Mouse (Mus musculus): ENCODE data around the gene Ppp1r14d. TPM values are rescaled to one million over a fixed set of nuclear protein-coding genes. Genes with fewer than 3 reads are reported as not detected.

Ppp1r14d gene
- polyA plus RNA-seq, 1 experiment from 2014 or later, result not detected

DNA sequence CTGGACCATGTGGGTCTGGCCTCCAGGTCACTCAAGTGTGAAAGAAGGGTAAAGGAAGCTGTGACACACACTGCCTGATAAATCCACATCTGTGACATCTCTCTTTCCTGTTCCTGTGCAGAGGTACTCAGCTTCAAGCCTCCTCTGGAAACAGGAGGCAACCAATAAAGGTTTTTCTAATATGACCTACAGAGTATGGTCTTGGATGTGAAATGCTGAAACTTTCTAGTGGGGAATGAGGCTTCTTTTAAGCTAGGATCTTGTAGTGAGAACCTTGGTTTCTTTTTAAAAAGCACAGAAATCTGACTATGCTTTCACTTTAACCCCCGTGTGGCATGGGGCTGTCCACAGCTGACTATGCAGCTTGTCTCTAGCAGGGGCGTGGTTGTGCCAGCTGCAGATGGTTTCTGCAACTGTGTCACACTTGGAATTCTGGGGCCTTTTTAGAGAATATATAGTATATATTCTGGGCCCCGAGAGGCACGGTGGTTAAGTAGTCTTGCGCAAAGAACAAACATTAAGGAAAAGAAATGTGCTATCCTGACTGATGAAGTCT lies 52.2 kb downstream of the Ppp1r14d start:
- Histone ChIP-seq H3K27me3 (ENCODE audit: insufficient read depth, poor library complexity, severe bottlenecking) (no peaks in the 10 kb centered on the region), H3K36me3 (peaks cover 43% of the 10 kb centered on the region), H3K4me1 (replicated peaks) (peaks cover 28% of the 10 kb centered on the region), H3K9me3 (no peaks in the 10 kb centered on the region), H3K27ac (no peak overlapping the region), H3K4me3 (no peak overlapping the region)
- WGBS, result 92% methylated on average over 5 of the region's 5 CpGs
- no peak for DNase-seq (ENCODE audit: low spot score)

DNA sequence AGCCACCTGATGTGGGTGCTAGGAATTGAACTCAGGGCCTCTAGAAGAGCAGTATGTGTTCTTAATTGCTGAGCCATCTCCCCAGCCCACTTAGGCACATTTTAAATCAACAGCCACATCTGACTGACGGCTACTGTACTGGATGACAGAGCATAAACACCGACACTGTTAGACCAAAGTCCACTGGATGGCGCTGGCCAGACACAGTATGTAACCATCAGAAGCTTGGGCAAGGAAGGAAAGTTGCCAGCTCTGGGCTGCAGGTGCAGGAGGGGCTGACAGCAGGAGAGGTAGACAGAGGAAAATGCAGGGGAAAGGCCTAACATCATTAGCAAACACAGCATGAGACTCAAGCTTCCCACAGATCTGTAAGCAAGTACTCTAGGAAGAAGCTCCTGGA lies 52.9 kb downstream of the Ppp1r14d start:
- no peaks in the 10 kb centered on the region for H3K9me3 ChIP-seq
- no peaks in the 10 kb centered on the region for H3K27me3 ChIP-seq (ENCODE audit: insufficient read depth, poor library complexity, severe bottlenecking)
- 47% methylated on average over 3 of the region's 3 CpGs for WGBS
- H3K4me1 ChIP-seq (replicated peaks), result peaks cover 35% of the 10 kb centered on the region
- H3K27ac ChIP-seq, result no peak overlapping the region
- no peak overlapping the region for H3K4me3 ChIP-seq
- peaks cover 50% of the 10 kb centered on the region for H3K36me3 ChIP-seq
- DNase-seq (ENCODE audit: low spot score), result no peak

DNA sequence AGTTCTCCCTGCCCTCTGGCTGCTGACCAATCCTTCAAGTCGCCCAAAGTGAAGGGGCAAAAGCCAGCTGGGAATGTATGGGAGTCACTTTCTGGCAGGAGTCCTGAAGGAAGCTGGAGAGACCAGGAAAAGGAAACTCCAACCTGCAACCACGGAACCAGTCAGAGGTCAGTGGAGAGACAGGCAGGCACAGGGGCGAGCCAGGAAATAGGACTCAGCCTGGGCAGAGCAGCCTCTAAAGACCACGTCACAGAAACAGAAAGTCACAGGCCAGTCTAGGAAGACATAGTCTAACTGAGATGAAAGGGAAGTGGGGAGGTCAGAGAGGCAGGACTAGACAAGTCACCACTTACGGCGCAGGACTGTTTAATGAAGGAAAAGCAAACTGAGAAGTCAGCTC lies 54.1 kb downstream of the Ppp1r14d start:
- Histone ChIP-seq H3K36me3 (peaks cover 46% of the 10 kb centered on the region), H3K9me3 (no peaks in the 10 kb centered on the region), H3K4me3 (no peak overlapping the region), H3K27me3 (ENCODE audit: insufficient read depth, poor library complexity, severe bottlenecking) (no peaks in the 10 kb centered on the region), H3K27ac (peak overlapping the region; percentile 29; the same call in 1 of the 2 replicates), H3K4me1 (replicated peaks) (peaks cover 36% of the 10 kb centered on the region)
- no peak for DNase-seq (ENCODE audit: low spot score)
- 67% methylated on average over 6 of the region's 6 CpGs for WGBS

DNA sequence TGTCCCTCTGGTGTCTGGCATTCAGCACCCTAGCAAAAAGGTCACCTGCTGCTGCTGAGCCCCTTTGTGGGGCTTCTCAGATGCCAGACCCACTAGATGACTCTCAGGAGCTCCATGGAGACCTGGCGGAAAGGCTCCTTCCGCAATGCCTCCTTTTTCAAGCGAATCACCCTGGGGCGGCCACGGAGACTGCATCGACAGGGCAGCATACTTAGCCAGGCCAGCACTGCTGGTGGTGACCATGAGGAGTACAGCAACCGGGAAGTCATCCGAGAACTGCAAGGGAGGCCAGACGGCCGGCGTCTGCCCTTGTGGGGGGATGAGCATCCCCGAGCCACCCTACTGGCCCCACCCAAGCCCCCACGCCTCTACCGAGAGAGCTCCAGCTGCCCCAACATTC lies 54.8 kb downstream of the Ppp1r14d start:
- Histone ChIP-seq H3K4me1 (replicated peaks) (peaks cover 36% of the 10 kb centered on the region), H3K27ac (0 out of 2 replicates have a peak overlapping the region, but pooled peaks have one; percentile 29), H3K27me3 (ENCODE audit: insufficient read depth, poor library complexity, severe bottlenecking) (0 out of 2 replicates have a peak, but pooled peaks cover under 1% of the 10 kb centered on the region), H3K4me3 (no peak overlapping the region), H3K9me3 (no peaks in the 10 kb centered on the region), H3K36me3 (peaks cover 38% of the 10 kb centered on the region)
- 52% methylated on average over 14 of the region's 14 CpGs for WGBS
- no peak for DNase-seq (ENCODE audit: low spot score)

DNA sequence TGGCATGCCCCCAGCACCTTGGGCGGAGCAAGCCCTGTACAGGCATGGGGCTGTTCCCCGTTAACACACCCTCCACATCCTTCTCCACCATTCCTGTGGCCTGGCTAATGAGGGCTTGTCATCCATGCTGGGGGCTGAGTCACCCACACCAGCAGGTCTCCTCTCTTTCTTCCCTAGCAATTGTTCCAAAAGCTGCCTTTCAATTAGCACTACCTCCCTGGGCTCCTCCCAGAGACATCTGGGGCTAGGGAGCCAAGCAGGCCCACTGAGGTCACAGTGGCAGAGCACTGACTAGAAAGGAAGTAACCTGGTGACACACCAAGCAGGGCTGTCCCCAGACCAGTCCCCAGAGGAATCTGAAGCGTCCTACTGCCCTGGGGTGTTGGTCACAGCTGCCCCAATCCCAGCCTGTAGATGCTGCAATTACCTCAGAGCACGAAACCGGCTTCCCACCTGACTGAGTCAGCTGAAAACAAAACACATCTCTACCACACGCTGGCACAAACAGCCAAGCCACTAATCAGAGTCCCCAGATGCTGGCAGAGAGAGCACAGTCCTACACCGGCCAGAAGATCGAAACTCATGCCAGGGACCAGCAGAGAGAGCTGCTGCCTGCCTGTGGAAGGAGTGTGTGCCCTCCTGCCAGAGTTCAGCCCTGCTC lies 55.6 kb downstream of the Ppp1r14d start, which contains the start of gene Gm14137:
TSS of gene Gm14137 (plus strand) at position 519 of the 661 bp plus-strand sequence.
- no peak for DNase-seq (ENCODE audit: low spot score)
- Histone ChIP-seq H3K4me3 (no peak within 1 kb of the TSS; the same call in 1 of the 2 replicates), H3K36me3 (peaks cover 31% of the 10 kb centered on the region), H3K4me1 (replicated peaks) (peaks cover 36% of the 10 kb centered on the region), H3K9me3 (no peaks in the 10 kb centered on the region), H3K27ac (peak within 1 kb of the TSS; percentile 29), H3K27me3 (ENCODE audit: insufficient read depth, poor library complexity, severe bottlenecking) (peaks cover 8% of the 10 kb centered on the region; the same call in 1 of the 2 replicates)
- WGBS, result 41% methylated on average over 8 of the region's 8 CpGs

DNA sequence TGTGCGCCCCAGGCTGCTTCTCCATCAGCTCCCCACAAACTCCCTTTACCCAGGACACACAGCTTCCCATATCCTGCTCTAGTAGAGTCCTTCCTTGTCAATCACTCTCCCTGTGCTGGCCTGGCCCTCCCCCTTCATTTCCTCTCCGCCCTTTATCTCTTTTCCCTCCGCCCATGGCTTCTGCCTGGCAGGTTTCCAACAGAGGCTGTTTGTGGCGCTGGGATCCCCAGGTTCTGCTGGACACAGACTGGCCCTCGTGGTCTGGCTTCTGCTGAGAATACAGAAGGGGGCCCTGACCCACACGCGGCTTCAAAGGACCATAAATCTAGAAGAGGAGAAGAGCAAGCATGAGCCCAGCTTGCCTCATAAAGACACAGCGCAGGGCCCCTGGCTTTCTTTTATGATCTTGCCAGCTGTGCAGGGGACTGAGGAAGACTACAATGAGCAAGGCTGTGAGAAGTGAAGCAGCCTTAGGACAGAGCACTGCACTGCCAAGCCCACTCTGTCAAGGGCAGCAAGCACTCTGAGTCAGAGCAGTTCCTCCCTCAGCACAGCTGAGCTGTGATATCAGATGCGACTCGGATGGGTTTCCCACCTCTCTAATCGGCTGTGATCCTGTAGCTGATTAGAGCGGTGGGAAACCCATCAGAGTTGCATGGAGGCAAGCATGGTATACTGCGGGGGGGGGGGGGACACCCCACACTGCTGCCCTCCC lies 56.7 kb downstream of the Ppp1r14d start:
- no peaks in the 10 kb centered on the region for H3K9me3 ChIP-seq
- no peak for DNase-seq (ENCODE audit: low spot score)
- H3K4me1 ChIP-seq (replicated peaks), result peaks cover 38% of the 10 kb centered on the region
- 28% methylated on average over 13 of the region's 13 CpGs for WGBS
- peaks cover 17% of the 10 kb centered on the region for H3K27me3 ChIP-seq (ENCODE audit: insufficient read depth, poor library complexity, severe bottlenecking)
- H3K36me3 ChIP-seq, result peaks cover 21% of the 10 kb centered on the region
- no peak overlapping the region for H3K4me3 ChIP-seq
- H3K27ac ChIP-seq, result peak overlapping the region; percentile 14

DNA sequence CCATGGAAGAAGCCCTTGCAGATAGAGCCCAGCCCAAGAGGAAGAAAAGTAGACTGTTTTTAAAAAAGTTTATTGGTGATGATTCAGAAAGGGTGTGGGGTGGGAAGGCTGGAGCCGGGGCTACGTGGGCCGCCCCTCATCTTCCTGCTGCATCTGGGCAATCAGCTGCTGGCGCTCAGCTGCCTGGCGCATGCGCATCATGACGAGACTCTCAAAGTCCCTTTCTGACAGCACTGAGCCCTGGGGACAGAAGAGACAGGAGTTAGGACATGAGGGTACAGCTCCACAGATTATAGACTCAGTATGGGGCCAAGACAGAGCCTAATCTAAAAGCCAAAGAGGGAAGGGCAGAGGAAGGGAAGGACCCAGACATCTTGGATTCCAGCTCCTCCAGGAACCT lies 57.3 kb downstream of the Ppp1r14d start:
- DNase-seq (ENCODE audit: low spot score), result no peak
- WGBS, result 87% methylated on average over 7 of the region's 7 CpGs
- H3K27me3 ChIP-seq (ENCODE audit: insufficient read depth, poor library complexity, severe bottlenecking), result peaks cover 23% of the 10 kb centered on the region
- H3K27ac ChIP-seq, result peak overlapping the region; percentile 14; the same call in 1 of the 2 replicates
- H3K9me3 ChIP-seq, result no peaks in the 10 kb centered on the region
- H3K4me1 ChIP-seq (replicated peaks), result peaks cover 43% of the 10 kb centered on the region
- H3K4me3 ChIP-seq, result no peak overlapping the region
- H3K36me3 ChIP-seq, result peaks cover 16% of the 10 kb centered on the region

DNA sequence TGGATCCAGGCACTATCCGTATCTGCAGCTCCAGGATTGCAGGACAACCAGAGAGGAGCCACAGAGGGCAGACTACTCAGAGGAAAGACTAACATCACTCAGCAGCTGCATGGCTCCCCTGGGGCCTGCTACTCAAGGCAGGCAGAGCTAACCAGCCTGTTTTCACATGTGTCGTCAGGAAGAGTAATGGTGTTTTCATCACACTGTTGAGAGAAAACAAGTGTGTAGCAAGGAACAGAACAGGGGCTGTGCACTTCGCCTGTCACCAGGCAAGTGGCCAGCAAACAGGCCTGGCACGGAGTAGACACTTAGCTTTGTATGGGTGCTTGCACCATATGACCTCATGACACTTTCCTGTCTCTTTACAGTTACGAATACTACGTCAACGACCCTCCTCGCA lies 58.1 kb downstream of the Ppp1r14d start:
- Histone ChIP-seq H3K27me3 (ENCODE audit: insufficient read depth, poor library complexity, severe bottlenecking) (peaks cover 32% of the 10 kb centered on the region), H3K4me1 (replicated peaks) (peaks cover 52% of the 10 kb centered on the region), H3K36me3 (peaks cover 9% of the 10 kb centered on the region), H3K9me3 (no peaks in the 10 kb centered on the region), H3K4me3 (no peak overlapping the region), H3K27ac (no peak overlapping the region)
- 75% methylated on average over 8 of the region's 8 CpGs for WGBS
- no peak for DNase-seq (ENCODE audit: low spot score)

DNA sequence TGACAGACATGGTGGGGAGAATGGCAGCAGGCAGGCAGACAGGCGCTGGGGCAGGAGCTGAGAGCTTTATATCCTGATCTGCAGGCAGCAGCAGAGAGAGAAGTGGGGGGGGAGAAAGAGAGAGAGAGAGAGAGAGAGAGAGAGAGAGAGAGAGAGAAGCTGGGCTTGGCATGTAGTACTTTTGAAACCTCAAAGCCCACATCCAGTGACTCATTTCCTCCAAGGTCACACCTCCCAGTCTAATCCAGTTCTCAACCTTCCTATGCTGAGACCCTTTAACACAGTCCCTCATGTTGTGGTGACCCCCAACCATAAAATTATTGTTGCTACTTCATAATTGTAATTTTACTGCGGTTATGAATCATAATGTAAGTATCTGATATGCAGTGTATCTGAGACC lies 59.4 kb downstream of the Ppp1r14d start:
- H3K27ac ChIP-seq, result no peak overlapping the region
- no peak overlapping the region for H3K4me3 ChIP-seq
- no peak for DNase-seq (ENCODE audit: low spot score)
- peaks cover 54% of the 10 kb centered on the region for H3K4me1 ChIP-seq (replicated peaks)
- peaks cover 45% of the 10 kb centered on the region for H3K27me3 ChIP-seq (ENCODE audit: insufficient read depth, poor library complexity, severe bottlenecking)
- 90% methylated on average over 2 of the region's 2 CpGs for WGBS
- peaks cover 9% of the 10 kb centered on the region for H3K36me3 ChIP-seq
- H3K9me3 ChIP-seq, result no peaks in the 10 kb centered on the region

Other genes starting within 250 kb of the Ppp1r14d start
- 22.8 and 26.0 TPM in 2 replicates for gene Ccdc32, start 200.5 kb downstream of the Ppp1r14d start, polyA plus RNA-seq (2016; fragmentation: Nextera tagmentation; extraction: Ambion mirVana)
- gene Rpusd2, start 195.1 kb downstream of the Ppp1r14d start, polyA plus RNA-seq (2016; fragmentation: Nextera tagmentation; extraction: Ambion mirVana), result 8.0 and 8.3 TPM in 2 replicates
- gene Knl1, start 182.8 kb downstream of the Ppp1r14d start, polyA plus RNA-seq (2016; fragmentation: Nextera tagmentation; extraction: Ambion mirVana), result 39.9 and 57.6 TPM in 2 replicates
- gene Rad51, start 117.1 kb downstream of the Ppp1r14d start, polyA plus RNA-seq (2016; fragmentation: Nextera tagmentation; extraction: Ambion mirVana), result 61.6 and 87.3 TPM in 2 replicates
- gene Rmdn3, start 72.9 kb downstream of the Ppp1r14d start, polyA plus RNA-seq (2016; fragmentation: Nextera tagmentation; extraction: Ambion mirVana), result 43.6 and 48.1 TPM in 2 replicates
- 3.3 and 6.1 TPM in 2 replicates for gene Gchfr, start 62.1 kb downstream of the Ppp1r14d start, polyA plus RNA-seq (2016; fragmentation: Nextera tagmentation; extraction: Ambion mirVana)
- gene Gm14137, start 55.4 kb downstream of the Ppp1r14d start, polyA plus RNA-seq (2016; fragmentation: Nextera tagmentation; extraction: Ambion mirVana), result 0.75 and 0.85 TPM in 2 replicates
- gene Zfyve19, start 21.3 kb downstream of the Ppp1r14d start, polyA plus RNA-seq (2016; fragmentation: Nextera tagmentation; extraction: Ambion mirVana), result 52.2 and 57.4 TPM in 2 replicates
- 22.9 and 24.9 TPM in 2 replicates for gene Dnajc17, start 21.1 kb downstream of the Ppp1r14d start, polyA plus RNA-seq (2016; fragmentation: Nextera tagmentation; extraction: Ambion mirVana)
- 5.4 and 8.2 TPM in 2 replicates for gene Spint1, start 7.5 kb upstream of the Ppp1r14d start, polyA plus RNA-seq (2016; fragmentation: Nextera tagmentation; extraction: Ambion mirVana)
- gene Rhov, start 41.4 kb upstream of the Ppp1r14d start, polyA plus RNA-seq (2016; fragmentation: Nextera tagmentation; extraction: Ambion mirVana), result 1.2 and 3.8 TPM in 2 replicates
- gene Vps18, start 58.8 kb upstream of the Ppp1r14d start, polyA plus RNA-seq (2016; fragmentation: Nextera tagmentation; extraction: Ambion mirVana), result 23.1 and 26.7 TPM in 2 replicates
- 4.7 and 5.8 TPM in 2 replicates for gene Dll4, start 95.9 kb upstream of the Ppp1r14d start, polyA plus RNA-seq (2016; fragmentation: Nextera tagmentation; extraction: Ambion mirVana)
- gene Chac1, start 121.3 kb upstream of the Ppp1r14d start, polyA plus RNA-seq (2016; fragmentation: Nextera tagmentation; extraction: Ambion mirVana), result 0.67 and 0.81 TPM in 2 replicates
- gene Ino80, start 247.8 kb upstream of the Ppp1r14d start, polyA plus RNA-seq (2016; fragmentation: Nextera tagmentation; extraction: Ambion mirVana), result 3.0 and 3.7 TPM in 2 replicates

Measured in hindbrain, embryonic 10.5 days (tissue).